ENCODE assay signal across 8 mouse cellular contexts in the genomic region with DNA sequence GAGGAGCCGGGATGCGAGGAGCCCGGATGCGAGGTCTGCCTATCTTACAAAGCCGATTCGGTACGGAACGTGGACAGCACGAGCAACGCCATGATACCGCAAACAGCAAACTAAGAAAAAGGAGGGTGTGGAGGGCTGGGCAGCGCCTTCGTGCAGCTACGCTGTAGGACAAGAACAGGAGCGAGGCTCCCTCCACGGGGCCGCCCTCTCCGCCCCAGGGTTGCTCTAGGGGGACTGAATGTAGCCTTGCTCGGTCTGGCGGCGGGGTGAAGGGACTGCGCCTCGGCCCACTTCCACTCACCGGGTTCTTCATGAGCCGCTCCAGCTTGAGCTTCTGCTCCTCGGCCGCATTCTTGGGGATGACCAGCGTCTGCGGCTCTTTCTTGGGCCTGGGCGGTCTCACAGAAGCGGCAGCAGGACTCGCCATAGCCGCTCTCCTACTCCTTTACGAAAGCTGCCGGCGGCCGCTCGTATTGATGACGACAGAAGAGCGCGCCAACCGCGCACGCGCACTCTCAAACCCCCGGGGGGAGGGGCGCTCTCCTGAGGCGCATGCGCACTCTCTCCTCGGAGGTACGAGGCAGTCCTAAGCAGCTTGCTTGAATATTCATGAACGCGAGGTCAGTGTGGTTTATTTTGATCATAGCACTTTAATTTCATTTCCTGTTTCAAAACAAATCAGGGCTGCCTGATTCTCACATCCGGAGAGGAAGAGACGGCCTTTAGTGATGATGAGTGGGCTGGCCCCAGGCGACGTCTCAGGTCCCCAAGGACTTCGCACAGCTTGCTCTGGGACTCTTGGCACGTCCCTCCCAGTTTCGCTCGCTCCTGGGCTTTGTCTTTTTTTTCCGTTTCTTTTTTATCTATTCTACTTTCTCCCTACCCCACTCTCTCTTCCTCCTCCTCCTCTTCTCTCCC. TPM values are rescaled to one million over a fixed set of nuclear protein-coding genes. Genes with fewer than 3 reads are reported as not detected.
A peak's percentile ranks its signal among the peaks of the same experiment; 100 is the strongest.
DNase-seq lines count a peak whose midpoint lies in the region; ATAC-seq and TF ChIP-seq lines count a peak whose summit lies in the region.

A gene (minus strand): TSS at position 490 of the 918 bp plus-strand sequence.

- under 1% methylated on average over 59 of the region's 62 CpGs for WGBS in hindbrain, embryonic 13.5 days

- POLR2A ChIA-PET in Patski (lab: Charles Lee) = interaction anchor here (0.6 to 2.3 kb wide), 4 partner anchors 9 to 54 kb away, joined by 3 to 8 read pairs (median 6); no protein-coding TSS in a partner anchor

- CTCF ChIA-PET in Patski (lab: Charles Lee) = interaction anchor here (1.1 to 3.0 kb wide), 5 partner anchors 11 to 77 kb away, joined by 3 to 26 read pairs (median 3); a partner anchor contains a TSS

- peak within 1 kb of the TSS; percentile 95 for H3K4me2 ChIP-seq in hindbrain, embryonic 13.5 days

- in situ Hi-C loops in Patski (cut with MboI; ENCODE audit: low pct_unique_long_range_greater_than_20kb) = loop anchor here (5.0 kb wide), 1 partner anchor 49 kb away; a partner anchor contains a TSS

- H3K9me3 ChIP-seq in hindbrain, embryonic 13.5 days = 0 out of 2 replicates have a peak, but pooled peaks cover 3% of the 10 kb centered on the region

- H3K9ac ChIP-seq in hindbrain, embryonic 13.5 days = peak within 1 kb of the TSS; percentile 94

- no peak for TF ChIP-seq CTCF in Patski (IDR thresholded peaks at IDR 0.05)

- H3K27ac ChIP-seq in hindbrain, embryonic 13.5 days = peak within 1 kb of the TSS; percentile 89

- H3K4me1 ChIP-seq in hindbrain, embryonic 13.5 days (replicated peaks) = peaks cover 18% of the 10 kb centered on the region

- DNase-seq in Patski (ENCODE audit: low read depth, low spot score) = peak; percentile 94
- DNase-seq in cerebellum, postnatal 14 days = peak; percentile 97
- peak; percentile 88 to 92 for DNase-seq in frontal cortex, postnatal 14 days (ENCODE audit: low spot score in 2 of 2)
- DNase-seq in layer of hippocampus, postnatal 25 days (ENCODE audit: extremely low spot score in 1 of 2, low spot score in 1 of 2) = peak; percentile 91 to 93
- peak; percentile 91 for DNase-seq in lung, postnatal 25 days (ENCODE audit: low spot score)
- DNase-seq in retina, embryonic 14.5 days (ENCODE audit: low spot score) = peak; percentile 99
- peak; percentile 96 for DNase-seq in thymus, postnatal 4 days

- peak; percentile 69 for ATAC-seq in Patski
- peak; percentile 87 for ATAC-seq in hindbrain, embryonic 13.5 days (ENCODE audit: low FRiP score)

- H3K4me3 ChIP-seq in hindbrain, embryonic 13.5 days = peak within 1 kb of the TSS; percentile 98

- H3K27me3 ChIP-seq in Patski = no peaks in the 10 kb centered on the region
- H3K27me3 ChIP-seq in hindbrain, embryonic 13.5 days = no peaks in the 10 kb centered on the region

- H3K36me3 ChIP-seq in hindbrain, embryonic 13.5 days = peaks cover 34% of the 10 kb centered on the region

RNA-seq across cellular contexts. Expression of the gene that starts here (rescaled TPM):
- 63.4 TPM for polyA plus RNA-seq in Patski (2021)
- polyA plus RNA-seq in hindbrain, embryonic 13.5 days (2015; fragmentation: Nextera tagmentation; extraction: Ambion mirVana) = 66.5 and 67.9 TPM in 2 replicates
- 10 to 100 TPM; 32.8 to 42.6 TPM for total RNA-seq in layer of hippocampus, postnatal 25 days (2021)

Comparison
In these comparisons a context has a peak if more than half of its experiments do, and no peak if none do; other contexts are left out.
1. Peak in every context shown above with its lines: DNase-seq, ATAC-seq, H3K4me3 ChIP-seq and H3K27ac ChIP-seq.